Mouse (Mus musculus): ENCODE measurements around the gene Adck1. TPM values are rescaled to one million over a fixed set of nuclear protein-coding genes. Genes with fewer than 3 reads are reported as not detected.

The Adck1 gene
- polyA plus RNA-seq, 1 experiment from 2014 or later, result 28.6 TPM

- DNase-seq, result peak; percentile 9
- H3K9me3 ChIP-seq (ENCODE audit: control insufficient read depth, low read length), result no peaks in the 10 kb centered on the region
- H3K4me3 ChIP-seq (replicated peaks; ENCODE audit: low read depth, low read length), result no peak overlapping the region
- H3K27me3 ChIP-seq (ENCODE audit: control insufficient read depth, insufficient read depth, low read length), result no peaks in the 10 kb centered on the region
- H3K4me1 ChIP-seq (ENCODE audit: control insufficient read depth, insufficient read depth, low read length), result no peaks in the 10 kb centered on the region
- no peak overlapping the region for H3K9ac ChIP-seq (replicated peaks; ENCODE audit: low read length)
- no peak overlapping the region for H3K27ac ChIP-seq (replicated peaks; ENCODE audit: low read depth, low read length)
- H3K4me2 ChIP-seq (ENCODE audit: low read length), result no peak overlapping the region
- no peaks in the 10 kb centered on the region for H3K36me3 ChIP-seq (ENCODE audit: control insufficient read depth, insufficient read depth, low read length)
- 75% methylated on average over 15 of the region's 15 CpGs for WGBS
- ATAC-seq (ENCODE audit: low FRiP score, low TSS enrichment), result no peak
Measured at GRCm38 (mm10) chr12:88436962-88437750, 76.8 kb downstream of the Adck1 start.

GRCm38 (mm10) chr12:88441922-88442809, 81.8 kb downstream of the Adck1 start:
- peak; percentile 72 for DNase-seq
- 74% methylated on average over 14 of the region's 14 CpGs for WGBS
- Histone ChIP-seq H3K4me1 (ENCODE audit: control insufficient read depth, insufficient read depth, low read length) (no peaks in the 10 kb centered on the region), H3K27me3 (ENCODE audit: control insufficient read depth, insufficient read depth, low read length) (no peaks in the 10 kb centered on the region), H3K9ac (replicated peaks; ENCODE audit: low read length) (no peak overlapping the region), H3K4me2 (ENCODE audit: low read length) (no peak overlapping the region), H3K4me3 (replicated peaks; ENCODE audit: low read depth, low read length) (no peak overlapping the region), H3K9me3 (ENCODE audit: control insufficient read depth, low read length) (no peaks in the 10 kb centered on the region), H3K36me3 (ENCODE audit: control insufficient read depth, insufficient read depth, low read length) (peaks cover 5% of the 10 kb centered on the region; the same call in 1 of the 2 replicates), H3K27ac (replicated peaks; ENCODE audit: low read depth, low read length) (no peak overlapping the region; the same call in 1 of the 2 replicates)
- no peak; the same call in 1 of the 2 replicates for ATAC-seq (ENCODE audit: low FRiP score, low TSS enrichment)

- ATAC-seq (ENCODE audit: low FRiP score, low TSS enrichment), result no peak
Measured at GRCm38 (mm10) chr12:88444040-88444439, 83.7 kb downstream of the Adck1 start.

GRCm38 (mm10) chr12:88445471-88445870, 85.1 kb downstream of the Adck1 start:
- H3K4me2 ChIP-seq (ENCODE audit: low read length), result no peak overlapping the region
- ATAC-seq (ENCODE audit: low FRiP score, low TSS enrichment), result no peak
- no peak overlapping the region for H3K27ac ChIP-seq (replicated peaks; ENCODE audit: low read depth, low read length)
- no peaks in the 10 kb centered on the region for H3K27me3 ChIP-seq (ENCODE audit: control insufficient read depth, insufficient read depth, low read length)
- no peak overlapping the region for H3K9ac ChIP-seq (replicated peaks; ENCODE audit: low read length)
- no peaks in the 10 kb centered on the region for H3K9me3 ChIP-seq (ENCODE audit: control insufficient read depth, low read length)
- WGBS, result 95% methylated on average over 3 of the region's 3 CpGs
- no peak overlapping the region for H3K4me3 ChIP-seq (replicated peaks; ENCODE audit: low read depth, low read length)
- no peak for DNase-seq
- no peaks in the 10 kb centered on the region for H3K4me1 ChIP-seq (ENCODE audit: control insufficient read depth, insufficient read depth, low read length)
- H3K36me3 ChIP-seq (ENCODE audit: control insufficient read depth, insufficient read depth, low read length), result peaks cover 16% of the 10 kb centered on the region; the same call in 1 of the 2 replicates

More at GRCm38 (mm10) chr12:88444040-88444439, 83.7 kb downstream of the Adck1 start:
- no peak overlapping the region for H3K4me3 ChIP-seq (replicated peaks; ENCODE audit: low read depth, low read length)
- H3K9ac ChIP-seq (replicated peaks; ENCODE audit: low read length), result no peak overlapping the region
- no peak overlapping the region for H3K4me2 ChIP-seq (ENCODE audit: low read length)
- no peaks in the 10 kb centered on the region for H3K9me3 ChIP-seq (ENCODE audit: control insufficient read depth, low read length)
- H3K4me1 ChIP-seq (ENCODE audit: control insufficient read depth, insufficient read depth, low read length), result no peaks in the 10 kb centered on the region
- no peak for DNase-seq
- H3K27ac ChIP-seq (replicated peaks; ENCODE audit: low read depth, low read length), result no peak overlapping the region
- peaks cover 6% of the 10 kb centered on the region; the same call in 1 of the 2 replicates for H3K36me3 ChIP-seq (ENCODE audit: control insufficient read depth, insufficient read depth, low read length)
- 92% methylated on average over 5 of the region's 5 CpGs for WGBS
- H3K27me3 ChIP-seq (ENCODE audit: control insufficient read depth, insufficient read depth, low read length), result no peaks in the 10 kb centered on the region

- Histone ChIP-seq H3K27ac (replicated peaks; ENCODE audit: low read depth, low read length) (no peak overlapping the region), H3K4me2 (ENCODE audit: low read length) (no peak overlapping the region), H3K9ac (replicated peaks; ENCODE audit: low read length) (no peak overlapping the region), H3K9me3 (ENCODE audit: control insufficient read depth, low read length) (no peaks in the 10 kb centered on the region), H3K4me3 (replicated peaks; ENCODE audit: low read depth, low read length) (no peak overlapping the region), H3K27me3 (ENCODE audit: control insufficient read depth, insufficient read depth, low read length) (no peaks in the 10 kb centered on the region), H3K36me3 (ENCODE audit: control insufficient read depth, insufficient read depth, low read length) (peaks cover 16% of the 10 kb centered on the region; the same call in 1 of the 2 replicates), H3K4me1 (ENCODE audit: control insufficient read depth, insufficient read depth, low read length) (no peaks in the 10 kb centered on the region)
- WGBS, result 72% methylated on average over 4 of the region's 4 CpGs
- ATAC-seq (ENCODE audit: low FRiP score, low TSS enrichment) (no peak), DNase-seq (no peak)
Measured at GRCm38 (mm10) chr12:88450658-88451563, 90.6 kb downstream of the Adck1 start.

GRCm38 (mm10) chr12:88454701-88455410, 94.5 kb downstream of the Adck1 start:
- H3K9me3 ChIP-seq (ENCODE audit: control insufficient read depth, low read length), result no peaks in the 10 kb centered on the region
- no peaks in the 10 kb centered on the region for H3K27me3 ChIP-seq (ENCODE audit: control insufficient read depth, insufficient read depth, low read length)
- 83% methylated on average over 12 of the region's 12 CpGs for WGBS
- ATAC-seq (ENCODE audit: low FRiP score, low TSS enrichment) (0 out of 2 replicates have a peak, but pooled peaks have one; percentile 22), DNase-seq (no peak)
- no peak overlapping the region for H3K4me2 ChIP-seq (ENCODE audit: low read length)
- H3K4me1 ChIP-seq (ENCODE audit: control insufficient read depth, insufficient read depth, low read length), result no peaks in the 10 kb centered on the region
- H3K36me3 ChIP-seq (ENCODE audit: control insufficient read depth, insufficient read depth, low read length), result 0 out of 2 replicates have a peak, but pooled peaks cover 3% of the 10 kb centered on the region
- no peak overlapping the region for H3K27ac ChIP-seq (replicated peaks; ENCODE audit: low read depth, low read length)
- no peak overlapping the region for H3K4me3 ChIP-seq (replicated peaks; ENCODE audit: low read depth, low read length)
- H3K9ac ChIP-seq (replicated peaks; ENCODE audit: low read length), result no peak overlapping the region

- Histone ChIP-seq H3K27ac (replicated peaks; ENCODE audit: low read depth, low read length) (no peak overlapping the region), H3K9ac (replicated peaks; ENCODE audit: low read length) (no peak overlapping the region), H3K4me2 (ENCODE audit: low read length) (no peak overlapping the region), H3K27me3 (ENCODE audit: control insufficient read depth, insufficient read depth, low read length) (no peaks in the 10 kb centered on the region), H3K4me3 (replicated peaks; ENCODE audit: low read depth, low read length) (no peak overlapping the region), H3K36me3 (ENCODE audit: control insufficient read depth, insufficient read depth, low read length) (peaks cover 5% of the 10 kb centered on the region; the same call in 1 of the 2 replicates), H3K4me1 (ENCODE audit: control insufficient read depth, insufficient read depth, low read length) (no peaks in the 10 kb centered on the region), H3K9me3 (ENCODE audit: control insufficient read depth, low read length) (no peaks in the 10 kb centered on the region)
- no peak for DNase-seq
- 98% methylated on average over 1 of the region's 1 CpGs for WGBS
- no peak for ATAC-seq (ENCODE audit: low FRiP score, low TSS enrichment)
Measured at GRCm38 (mm10) chr12:88457021-88457420, 96.7 kb downstream of the Adck1 start.

Measured in midbrain, embryonic 14.5 days (tissue).